Mouse (Mus musculus): ENCODE measurements at regions not wholly inside any gene's neighbourhood (a gene's known extent, or its start where the extent isn't known, plus 50 kb on each side); places are given as distances from the start of the nearest gene placed in this dataset.

DNA sequence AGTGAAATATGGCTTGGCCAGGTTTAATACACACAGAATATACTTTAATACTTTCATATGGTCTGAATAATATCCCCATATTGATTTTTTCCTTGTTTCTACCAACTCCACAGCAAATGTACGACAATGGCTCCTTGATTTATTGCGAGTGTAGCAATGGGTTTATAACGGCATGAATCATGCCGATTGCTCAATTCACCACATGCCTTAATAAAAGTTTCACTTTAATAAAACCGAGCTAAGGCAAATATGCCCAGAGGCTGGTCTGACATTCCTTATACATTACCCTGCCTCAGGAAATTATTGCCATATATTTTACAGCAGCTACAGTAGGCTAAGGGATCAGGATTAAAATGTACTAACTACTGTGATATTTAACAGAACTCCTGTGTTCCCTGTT, 201.2 kb upstream of the Osr1 start:
- no peak for DNase-seq (ENCODE audit: extremely low spot score, low spot score)
- no peaks in the 10 kb centered on the region for H3K27me3 ChIP-seq (ENCODE audit: poor library complexity, severe bottlenecking)
- H3K36me3 ChIP-seq (replicated peaks), result no peaks in the 10 kb centered on the region
- H3K4me1 ChIP-seq, result no peaks in the 10 kb centered on the region
- 90% methylated on average over 5 of the region's 5 CpGs for WGBS
- H3K4me3 ChIP-seq, result no peak overlapping the region
- H3K9me3 ChIP-seq, result no peaks in the 10 kb centered on the region
- no peak overlapping the region for H3K27ac ChIP-seq

- Histone ChIP-seq H3K4me3 (no peak overlapping the region), H3K27ac (no peak overlapping the region), H3K36me3 (replicated peaks) (no peaks in the 10 kb centered on the region), H3K4me1 (no peaks in the 10 kb centered on the region), H3K27me3 (ENCODE audit: poor library complexity, severe bottlenecking) (no peaks in the 10 kb centered on the region), H3K9me3 (no peaks in the 10 kb centered on the region)
- DNase-seq (ENCODE audit: extremely low spot score, low spot score), result no peak
- 89% methylated on average over 3 of the region's 3 CpGs for WGBS
Measured at GRCm38 (mm10) chr12:9401956-9402355, 168.0 kb upstream of the Osr1 start.

DNA sequence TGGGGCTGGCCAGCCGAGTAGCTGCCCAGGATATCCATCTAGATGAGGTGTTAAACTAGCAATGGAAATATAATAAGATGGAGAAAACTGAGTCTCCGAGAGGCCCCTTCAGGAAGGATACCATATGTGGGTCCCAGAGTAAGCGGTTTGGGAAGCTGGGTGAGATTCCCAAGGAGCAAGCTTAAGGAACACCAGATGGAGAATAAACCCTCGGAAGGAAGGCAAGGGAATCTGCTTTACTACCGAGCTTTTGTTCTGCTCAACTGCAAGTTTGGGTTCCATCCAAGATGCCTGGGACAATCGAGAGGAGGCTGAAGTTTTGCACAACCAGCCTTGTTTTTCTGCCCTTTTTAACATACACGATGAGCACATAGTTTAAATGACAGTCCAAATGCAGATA, 164.9 kb upstream of the Osr1 start:
- Histone ChIP-seq H3K4me3 (no peak overlapping the region), H3K27me3 (ENCODE audit: poor library complexity, severe bottlenecking) (no peaks in the 10 kb centered on the region), H3K36me3 (replicated peaks) (no peaks in the 10 kb centered on the region), H3K27ac (no peak overlapping the region), H3K9me3 (no peaks in the 10 kb centered on the region), H3K4me1 (no peaks in the 10 kb centered on the region)
- 81% methylated on average over 7 of the region's 7 CpGs for WGBS
- no peak for DNase-seq (ENCODE audit: extremely low spot score, low spot score)

DNA sequence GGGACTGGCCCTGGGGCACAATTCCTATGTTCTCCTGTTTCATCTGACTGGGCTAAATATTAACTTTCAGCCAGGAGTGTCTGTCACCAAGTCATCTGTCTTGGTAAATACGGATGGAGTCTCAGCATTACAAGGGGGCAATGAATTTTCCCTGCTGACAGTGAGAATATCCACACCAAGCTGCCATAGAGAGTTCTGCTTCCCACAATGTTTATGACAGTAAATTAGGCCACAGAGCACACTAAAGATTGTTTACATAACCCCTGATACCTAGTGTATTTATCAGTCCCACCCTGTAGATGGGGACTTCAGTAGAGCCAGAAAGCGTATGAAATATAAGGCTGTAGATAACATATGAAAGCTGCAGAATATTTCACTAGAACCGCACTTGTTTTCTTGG, 150.6 kb upstream of the Osr1 start:
- WGBS, result 91% methylated on average over 3 of the region's 3 CpGs
- H3K4me1 ChIP-seq, result no peaks in the 10 kb centered on the region
- H3K27me3 ChIP-seq (ENCODE audit: poor library complexity, severe bottlenecking), result no peaks in the 10 kb centered on the region
- no peak overlapping the region for H3K4me3 ChIP-seq
- H3K36me3 ChIP-seq (replicated peaks), result no peaks in the 10 kb centered on the region
- no peaks in the 10 kb centered on the region for H3K9me3 ChIP-seq
- no peak for DNase-seq (ENCODE audit: extremely low spot score, low spot score)
- no peak overlapping the region for H3K27ac ChIP-seq

DNA sequence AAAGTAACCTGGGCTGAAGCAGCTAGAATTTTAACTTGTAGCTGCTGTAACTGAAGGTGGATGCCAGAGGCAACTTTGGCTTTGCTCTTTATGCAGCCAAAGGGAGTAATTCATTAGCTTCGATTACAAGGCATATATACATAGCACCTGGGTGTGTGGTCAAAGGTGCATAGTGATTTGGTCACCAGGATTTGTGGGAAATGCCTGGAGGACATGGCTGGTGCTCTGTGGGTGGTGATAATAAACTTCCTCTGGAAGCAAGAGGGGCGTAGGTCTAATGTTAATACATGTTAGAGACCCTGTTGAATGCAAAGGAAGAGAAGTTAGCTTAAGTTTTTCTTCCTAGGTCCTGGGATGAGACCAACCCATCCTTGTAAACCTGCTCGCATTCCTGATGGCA, 139.3 kb upstream of the Osr1 start:
- Histone ChIP-seq H3K27me3 (ENCODE audit: poor library complexity, severe bottlenecking) (no peaks in the 10 kb centered on the region), H3K4me3 (no peak overlapping the region), H3K27ac (no peak overlapping the region), H3K9me3 (no peaks in the 10 kb centered on the region), H3K36me3 (replicated peaks) (no peaks in the 10 kb centered on the region), H3K4me1 (no peaks in the 10 kb centered on the region)
- WGBS, result 83% methylated on average over 3 of the region's 3 CpGs
- DNase-seq (ENCODE audit: extremely low spot score, low spot score), result no peak

GRCm38 (mm10) chr12:9438575-9439161, 131.2 kb upstream of the Osr1 start:
- Histone ChIP-seq H3K36me3 (replicated peaks) (no peaks in the 10 kb centered on the region), H3K9me3 (no peaks in the 10 kb centered on the region), H3K27ac (no peak overlapping the region), H3K27me3 (ENCODE audit: poor library complexity, severe bottlenecking) (no peaks in the 10 kb centered on the region), H3K4me1 (no peaks in the 10 kb centered on the region), H3K4me3 (no peak overlapping the region)
- 74% methylated on average over 9 of the region's 9 CpGs for WGBS
- no peak for DNase-seq (ENCODE audit: extremely low spot score, low spot score)

DNA sequence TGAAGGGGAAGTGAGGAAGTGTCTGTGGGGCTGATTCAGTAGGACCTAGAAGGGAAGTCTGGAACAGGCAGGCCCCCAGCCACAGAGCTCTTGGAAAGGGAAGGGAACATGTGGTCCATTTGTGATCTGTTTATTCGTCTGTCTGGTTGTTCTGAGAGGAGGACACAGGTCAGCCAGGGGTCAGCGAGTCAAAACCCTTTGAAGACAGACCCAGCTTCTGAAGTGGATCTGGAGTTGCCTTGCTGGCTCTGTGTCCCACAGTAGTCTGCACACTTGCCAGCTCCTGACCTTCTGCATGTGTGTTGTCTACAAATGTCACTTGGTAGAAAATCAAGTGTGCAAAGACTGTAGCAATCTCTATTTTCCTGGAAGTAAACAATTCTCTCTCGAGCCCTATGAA, 119.3 kb upstream of the Osr1 start:
- DNase-seq (ENCODE audit: extremely low spot score, low spot score), result no peak
- WGBS, result 67% methylated on average over 3 of the region's 3 CpGs
- H3K27me3 ChIP-seq (ENCODE audit: poor library complexity, severe bottlenecking), result no peaks in the 10 kb centered on the region
- H3K4me3 ChIP-seq, result no peak overlapping the region
- no peaks in the 10 kb centered on the region for H3K36me3 ChIP-seq (replicated peaks)
- no peaks in the 10 kb centered on the region for H3K4me1 ChIP-seq
- H3K9me3 ChIP-seq, result peaks cover 3% of the 10 kb centered on the region; the same call in 1 of the 2 replicates
- no peak overlapping the region for H3K27ac ChIP-seq

- Histone ChIP-seq H3K27ac (no peak overlapping the region), H3K4me3 (no peak overlapping the region), H3K27me3 (ENCODE audit: poor library complexity, severe bottlenecking) (no peaks in the 10 kb centered on the region), H3K36me3 (replicated peaks) (no peaks in the 10 kb centered on the region), H3K9me3 (no peaks in the 10 kb centered on the region), H3K4me1 (no peaks in the 10 kb centered on the region)
- DNase-seq (ENCODE audit: extremely low spot score, low spot score), result no peak
- 96% methylated on average over 3 of the region's 3 CpGs for WGBS
Measured at GRCm38 (mm10) chr12:9460193-9460592, 109.7 kb upstream of the Osr1 start.

GRCm38 (mm10) chr12:9469655-9470470, 100.1 kb upstream of the Osr1 start:
- 84% methylated on average over 3 of the region's 3 CpGs for WGBS
- Histone ChIP-seq H3K27me3 (ENCODE audit: poor library complexity, severe bottlenecking) (no peaks in the 10 kb centered on the region), H3K9me3 (no peaks in the 10 kb centered on the region), H3K4me3 (no peak overlapping the region), H3K4me1 (no peaks in the 10 kb centered on the region), H3K36me3 (replicated peaks) (no peaks in the 10 kb centered on the region), H3K27ac (no peak overlapping the region)
- no peak for DNase-seq (ENCODE audit: extremely low spot score, low spot score)

- Histone ChIP-seq H3K9me3 (no peaks in the 10 kb centered on the region), H3K4me3 (no peak overlapping the region), H3K36me3 (replicated peaks) (no peaks in the 10 kb centered on the region), H3K4me1 (no peaks in the 10 kb centered on the region), H3K27ac (no peak overlapping the region), H3K27me3 (ENCODE audit: poor library complexity, severe bottlenecking) (no peaks in the 10 kb centered on the region)
- DNase-seq (ENCODE audit: extremely low spot score, low spot score), result no peak
- 88% methylated on average over 2 of the region's 2 CpGs for WGBS
Measured at GRCm38 (mm10) chr12:9475836-9476235, 94.1 kb upstream of the Osr1 start.

- Histone ChIP-seq H3K27ac (no peak overlapping the region), H3K4me3 (no peak overlapping the region), H3K9me3 (no peaks in the 10 kb centered on the region), H3K4me1 (no peaks in the 10 kb centered on the region), H3K27me3 (ENCODE audit: poor library complexity, severe bottlenecking) (no peaks in the 10 kb centered on the region), H3K36me3 (replicated peaks) (no peaks in the 10 kb centered on the region)
- WGBS, result 50% methylated on average over 1 of the region's 1 CpGs
- DNase-seq (ENCODE audit: extremely low spot score, low spot score), result no peak
Measured at GRCm38 (mm10) chr12:9478201-9478600, 91.7 kb upstream of the Osr1 start.

DNA sequence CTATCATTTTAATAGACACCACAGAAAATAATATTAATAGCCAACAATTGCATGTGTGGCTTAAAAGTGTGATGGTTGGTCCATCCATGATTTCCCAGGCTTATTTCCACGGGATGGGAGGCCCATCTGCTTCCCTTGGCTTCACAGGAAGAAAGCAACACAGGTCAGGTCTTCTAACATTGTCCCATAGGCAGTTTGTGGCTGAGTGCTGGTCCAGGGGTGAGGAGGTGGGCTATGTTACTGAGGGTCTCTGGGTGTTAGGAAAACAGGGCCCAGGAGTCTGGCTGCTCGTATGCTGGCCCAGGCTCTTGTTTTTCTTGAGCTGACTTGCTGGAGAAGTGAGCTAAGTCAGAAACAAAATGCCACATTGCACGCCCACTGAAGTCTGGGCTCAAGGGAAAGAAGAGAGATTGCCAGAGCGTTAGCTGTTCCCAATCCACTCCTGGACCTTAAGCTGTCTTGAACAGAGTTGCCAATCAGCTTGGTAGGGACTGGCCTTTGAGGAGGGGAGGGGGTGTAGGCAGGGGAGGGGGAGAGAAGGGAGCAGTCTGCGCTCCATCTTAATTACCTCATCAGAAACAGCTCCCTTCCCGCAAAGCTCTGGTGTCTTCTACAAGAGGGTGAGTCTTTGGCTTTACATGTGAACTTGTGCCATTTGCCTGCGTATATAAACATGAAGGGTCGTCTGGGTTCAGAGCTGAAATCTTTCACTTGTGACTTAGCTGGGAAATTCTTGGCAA, 82.1 kb upstream of the Osr1 start:
- H3K4me1 ChIP-seq, result no peaks in the 10 kb centered on the region
- no peaks in the 10 kb centered on the region for H3K9me3 ChIP-seq
- no peaks in the 10 kb centered on the region for H3K36me3 ChIP-seq (replicated peaks)
- no peaks in the 10 kb centered on the region for H3K27me3 ChIP-seq (ENCODE audit: poor library complexity, severe bottlenecking)
- H3K4me3 ChIP-seq, result no peak overlapping the region
- no peak overlapping the region for H3K27ac ChIP-seq
- 78% methylated on average over 8 of the region's 8 CpGs for WGBS
- no peak for DNase-seq (ENCODE audit: extremely low spot score, low spot score)

DNA sequence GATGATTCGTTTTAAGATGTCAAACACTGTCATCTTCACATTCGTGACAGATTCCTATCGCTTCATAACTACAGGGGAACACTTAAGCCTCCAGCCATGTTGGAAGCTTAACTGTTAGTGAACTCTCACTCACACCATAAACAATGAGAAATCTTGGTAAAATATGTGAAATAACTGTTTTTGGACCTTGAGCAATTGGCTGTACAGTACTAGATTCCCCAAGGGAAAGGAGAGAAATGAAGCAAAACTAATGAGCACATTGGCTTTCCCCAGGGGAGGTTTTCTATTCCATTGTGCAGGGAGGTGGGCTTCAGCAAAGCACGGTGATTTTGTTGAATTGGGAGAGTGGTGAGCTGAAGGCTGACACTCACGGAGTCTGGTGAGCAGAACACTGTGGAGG, 56.0 kb upstream of the Osr1 start:
- DNase-seq (ENCODE audit: extremely low spot score, low spot score), result no peak
- no peaks in the 10 kb centered on the region for H3K4me1 ChIP-seq
- WGBS, result 68% methylated on average over 5 of the region's 5 CpGs
- H3K9me3 ChIP-seq, result no peaks in the 10 kb centered on the region
- no peaks in the 10 kb centered on the region for H3K36me3 ChIP-seq (replicated peaks)
- no peak overlapping the region for H3K27ac ChIP-seq
- H3K27me3 ChIP-seq (ENCODE audit: poor library complexity, severe bottlenecking), result no peaks in the 10 kb centered on the region
- no peak overlapping the region for H3K4me3 ChIP-seq

Data from forebrain, embryonic 10.5 days (tissue).